Mouse (Mus musculus) heart, adult 2 months (tissue): ENCODE data around the gene Tmem143.

Experiments used
- CTCF ChIP-seq: fragments of 200-600 bp; IDR thresholded peaks from 2 replicates; pipeline ENCODE4 v1.8.1; 2022; ENCODE audit warnings: antibody characterized with exemption, mild to moderate bottlenecking, moderate library complexity
- EP300 ChIP-seq: fragments of 200-500 bp; IDR thresholded peaks from 2 replicates; pipeline ENCODE4 v1.6.1; 2011; ENCODE audit warnings: low read depth, low read length, control low read depth; ENCODE audit not compliant: insufficient read depth
- POLR2A ChIP-seq: fragments of 200-500 bp; IDR thresholded peaks from 2 replicates; pipeline ENCODE4 v1.6.1; 2011; ENCODE audit warnings: mild to moderate bottlenecking, low read depth, low read length, control low read depth; ENCODE audit not compliant: insufficient read depth

DNA sequence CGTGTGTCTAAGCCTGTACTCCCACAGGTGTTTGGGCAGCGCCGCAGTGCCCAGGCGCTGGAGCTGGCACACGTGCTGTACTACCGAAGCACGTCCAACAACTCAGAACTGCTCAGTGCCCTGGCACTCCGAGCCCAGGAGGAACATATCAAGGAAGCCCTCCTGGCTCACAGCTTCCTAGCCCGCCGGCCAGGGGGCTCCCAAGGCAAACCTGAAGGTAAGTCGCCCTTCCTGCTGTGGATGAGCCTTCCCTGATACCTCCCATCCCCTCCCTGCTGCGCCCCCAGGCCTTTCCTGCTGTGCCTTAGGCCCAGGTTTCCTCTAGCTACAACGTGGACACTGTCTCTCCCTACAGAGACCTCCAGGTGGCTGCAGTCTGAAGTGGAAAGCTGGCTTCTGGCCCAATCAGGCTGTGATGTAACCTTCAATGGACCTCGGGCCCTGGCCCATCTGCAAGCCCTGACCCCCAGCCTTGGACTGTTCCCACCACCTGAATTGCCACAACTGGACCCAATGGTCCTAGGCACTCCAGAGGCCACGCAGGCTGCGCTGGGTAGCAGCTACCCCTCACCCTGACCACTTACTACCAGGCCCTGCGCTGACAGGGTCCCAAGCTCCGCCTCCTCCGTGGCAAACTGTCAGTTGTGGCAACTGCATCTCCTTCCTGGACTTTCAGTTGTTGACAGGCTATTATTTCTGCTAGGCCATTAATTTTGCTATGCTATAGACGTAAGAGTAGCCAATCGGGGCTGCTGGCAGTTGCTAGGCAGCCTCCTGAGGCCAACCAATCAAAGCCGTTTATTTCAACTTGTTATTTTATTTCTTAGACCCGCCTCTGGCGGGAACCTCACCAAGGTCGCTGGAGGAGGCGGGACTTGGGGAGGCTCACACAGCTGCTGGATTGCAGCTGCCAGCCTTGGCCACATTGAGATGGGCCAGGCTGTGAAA, 19.6 kb downstream of the Tmem143 start:
- TF ChIP-seq CTCF (no peak), EP300 (no peak), POLR2A (no peak)
